Mouse (Mus musculus): ENCODE measurements at regions not wholly inside any gene's neighbourhood (a gene's known extent, or its start where the extent isn't known, plus 50 kb on each side); places are given as distances from the start of the nearest gene placed in this dataset.
A peak's percentile ranks its signal among the peaks of the same experiment; 100 is the strongest.

DNA sequence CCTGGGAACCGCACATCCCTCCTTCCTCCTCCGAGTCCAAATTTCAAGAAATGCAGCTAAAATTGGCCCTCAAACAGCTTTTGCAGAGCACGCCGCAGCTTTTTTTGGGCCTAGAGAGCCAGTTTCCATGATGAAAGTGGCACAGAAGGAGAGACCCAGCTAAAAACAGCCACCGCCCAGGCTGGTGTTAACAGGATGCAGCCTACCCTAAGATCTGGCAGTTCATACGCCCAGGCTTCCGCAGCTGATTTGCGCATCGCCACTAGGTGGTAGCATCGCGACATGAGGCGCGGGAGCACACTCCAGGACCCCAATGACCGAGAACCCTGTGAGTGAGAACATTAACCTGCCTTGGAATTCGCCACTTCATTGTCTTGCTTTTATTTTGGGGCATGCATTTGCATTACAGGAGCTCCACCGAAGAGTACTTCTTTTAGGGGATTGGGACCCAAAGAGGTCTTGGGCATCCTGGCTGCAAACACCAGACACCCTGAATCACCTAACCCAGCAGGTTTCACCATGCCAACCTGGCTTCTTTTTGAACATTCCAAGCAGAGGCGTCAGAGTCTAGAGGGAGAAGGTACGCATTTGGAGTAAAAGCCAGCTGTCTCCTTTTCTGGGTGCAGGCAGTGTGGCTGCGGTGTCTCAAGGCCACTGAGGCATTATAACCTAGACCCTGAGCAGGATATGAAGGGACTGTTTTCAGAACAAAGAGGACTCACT lies 179.6 kb downstream of the 1810013L24Rik start:
- H3K27ac ChIP-seq (ENCODE audit: low read length) = no peak overlapping the region
- no peak overlapping the region for H3K4me3 ChIP-seq (ENCODE audit: low read length)
- no peak overlapping the region for H3K9ac ChIP-seq (ENCODE audit: low read depth, low read length)
- no peaks in the 10 kb centered on the region for H3K9me3 ChIP-seq (ENCODE audit: control insufficient read depth, low read length)
- H3K36me3 ChIP-seq (ENCODE audit: control insufficient read depth, insufficient read depth, low read length) = no peaks in the 10 kb centered on the region
- 18% methylated on average over 19 of the region's 19 CpGs for WGBS
- H3K27me3 ChIP-seq (replicated peaks; ENCODE audit: control insufficient read depth, insufficient read depth, low read length) = no peaks in the 10 kb centered on the region
- H3K4me2 ChIP-seq (ENCODE audit: low read depth, low read length) = no peak overlapping the region
- ATAC-seq = peak; percentile 70
- H3K4me1 ChIP-seq (ENCODE audit: control insufficient read depth, insufficient read depth, low read length) = no peaks in the 10 kb centered on the region

DNA sequence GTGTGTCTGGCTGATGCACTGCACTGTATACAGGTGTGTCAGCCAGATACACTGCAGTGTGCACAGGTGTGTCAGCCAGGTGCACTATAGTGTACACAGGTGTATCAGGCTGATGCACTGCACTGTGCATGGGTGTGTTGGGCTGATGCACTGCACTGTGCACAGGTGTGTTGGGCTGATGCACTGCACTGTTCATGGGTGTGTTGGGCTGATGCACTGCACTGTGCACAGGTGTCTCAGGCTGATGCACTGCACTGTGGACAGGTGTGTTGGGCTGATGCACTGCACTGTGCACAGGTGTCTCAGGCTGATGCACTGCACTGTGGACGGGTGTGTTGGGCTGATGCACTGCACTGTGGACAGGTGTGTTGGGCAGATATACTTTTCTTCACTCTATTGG lies 181.2 kb downstream of the 1810013L24Rik start:
- ATAC-seq = no peak
- no peaks in the 10 kb centered on the region for H3K9me3 ChIP-seq (ENCODE audit: control insufficient read depth, low read length)
- no peak overlapping the region for H3K9ac ChIP-seq (ENCODE audit: low read depth, low read length)
- H3K27me3 ChIP-seq (replicated peaks; ENCODE audit: control insufficient read depth, insufficient read depth, low read length) = no peaks in the 10 kb centered on the region
- no peaks in the 10 kb centered on the region for H3K4me1 ChIP-seq (ENCODE audit: control insufficient read depth, insufficient read depth, low read length)
- no peak overlapping the region for H3K4me2 ChIP-seq (ENCODE audit: low read depth, low read length)
- H3K36me3 ChIP-seq (ENCODE audit: control insufficient read depth, insufficient read depth, low read length) = no peaks in the 10 kb centered on the region
- no peak overlapping the region for H3K27ac ChIP-seq (ENCODE audit: low read length)
- WGBS = 74% methylated on average over 1 of the region's 1 CpGs
- H3K4me3 ChIP-seq (ENCODE audit: low read length) = no peak overlapping the region

DNA sequence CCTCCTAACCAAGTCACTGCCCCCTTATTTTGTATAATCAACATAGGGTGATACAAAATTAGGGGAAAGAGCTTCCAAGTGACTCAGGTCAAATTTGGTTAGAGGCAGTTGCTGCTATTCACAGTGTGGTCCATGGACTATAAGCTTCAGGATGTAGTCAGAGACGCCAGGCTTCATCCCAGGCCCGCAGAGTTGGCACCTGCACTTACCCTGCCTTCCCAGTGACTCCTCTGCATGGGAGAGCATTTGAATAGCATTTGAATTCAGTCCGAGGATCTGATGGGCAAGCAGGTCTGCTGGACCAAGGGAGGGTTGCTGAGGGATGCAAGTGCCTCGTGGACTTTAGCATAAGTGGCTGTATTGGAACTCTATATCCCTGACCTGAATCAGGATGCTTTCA lies 181.8 kb downstream of the 1810013L24Rik start:
- Histone ChIP-seq H3K27ac (ENCODE audit: low read length) (no peak overlapping the region), H3K27me3 (replicated peaks; ENCODE audit: control insufficient read depth, insufficient read depth, low read length) (no peaks in the 10 kb centered on the region), H3K4me1 (ENCODE audit: control insufficient read depth, insufficient read depth, low read length) (no peaks in the 10 kb centered on the region), H3K4me3 (ENCODE audit: low read length) (no peak overlapping the region), H3K9ac (ENCODE audit: low read depth, low read length) (no peak overlapping the region), H3K36me3 (ENCODE audit: control insufficient read depth, insufficient read depth, low read length) (no peaks in the 10 kb centered on the region), H3K9me3 (ENCODE audit: control insufficient read depth, low read length) (no peaks in the 10 kb centered on the region), H3K4me2 (ENCODE audit: low read depth, low read length) (no peak overlapping the region)
- WGBS = 71% methylated on average over 4 of the region's 4 CpGs
- no peak for ATAC-seq

DNA sequence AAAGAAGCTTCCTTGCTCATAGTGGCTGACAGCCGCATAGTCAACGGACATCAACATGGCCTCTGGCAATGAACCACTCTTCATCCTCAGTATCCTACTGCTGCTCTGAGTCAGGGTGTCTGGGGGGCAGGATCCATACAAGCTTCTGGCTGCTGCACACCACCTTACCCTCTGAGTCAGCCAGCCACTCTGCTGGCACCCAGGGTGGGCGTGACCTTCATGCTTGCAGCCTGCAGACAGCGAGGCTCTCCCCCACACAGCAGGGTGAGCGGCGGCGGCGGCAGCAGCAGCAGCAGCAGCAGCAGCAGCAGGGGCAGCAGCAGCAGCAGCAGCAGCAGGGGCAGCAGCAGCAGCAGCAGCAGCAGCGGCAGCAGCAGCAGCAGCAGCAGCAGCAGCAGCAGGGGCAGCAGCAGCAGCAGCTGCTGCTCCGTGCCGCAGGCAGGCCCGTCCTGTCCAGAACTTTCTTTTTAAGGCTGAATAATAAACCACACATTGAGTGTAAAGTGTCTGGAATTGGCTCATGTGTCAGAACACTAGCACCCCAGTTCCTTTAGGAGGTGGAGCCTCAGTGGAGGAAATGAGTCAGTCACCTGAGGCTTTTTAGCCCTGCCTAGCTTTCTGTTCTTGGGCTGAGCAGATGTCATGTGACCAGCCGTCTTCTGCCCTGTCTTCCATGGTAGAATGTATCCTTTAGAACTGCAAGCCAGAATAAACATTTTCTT lies 186.3 kb downstream of the 1810013L24Rik start:
- WGBS = 71% methylated on average over 13 of the region's 13 CpGs
- Histone ChIP-seq H3K27me3 (replicated peaks; ENCODE audit: control insufficient read depth, insufficient read depth, low read length) (no peaks in the 10 kb centered on the region), H3K9ac (ENCODE audit: low read depth, low read length) (no peak overlapping the region), H3K4me2 (ENCODE audit: low read depth, low read length) (no peak overlapping the region), H3K4me3 (ENCODE audit: low read length) (no peak overlapping the region), H3K4me1 (ENCODE audit: control insufficient read depth, insufficient read depth, low read length) (no peaks in the 10 kb centered on the region), H3K27ac (ENCODE audit: low read length) (no peak overlapping the region), H3K9me3 (ENCODE audit: control insufficient read depth, low read length) (no peaks in the 10 kb centered on the region), H3K36me3 (ENCODE audit: control insufficient read depth, insufficient read depth, low read length) (no peaks in the 10 kb centered on the region)
- ATAC-seq = no peak

DNA sequence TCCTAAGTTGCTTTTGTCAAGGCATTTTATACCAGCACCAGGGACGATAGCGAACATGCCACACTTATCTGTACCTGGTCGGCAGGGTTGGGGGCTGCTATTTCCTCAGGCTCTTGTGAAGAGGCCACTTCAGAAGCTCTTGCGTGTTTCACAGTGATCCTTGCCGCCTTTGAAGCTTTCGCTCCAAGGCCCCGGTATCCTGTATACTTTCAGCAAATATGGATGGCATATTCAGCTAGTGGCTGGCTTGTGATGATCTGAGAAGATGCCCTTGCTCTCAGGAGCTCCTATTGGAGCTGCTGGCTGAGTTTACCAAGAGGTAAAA lies 186.8 kb downstream of the 1810013L24Rik start:
- Histone ChIP-seq H3K36me3 (ENCODE audit: control insufficient read depth, insufficient read depth, low read length) (no peaks in the 10 kb centered on the region), H3K4me1 (ENCODE audit: control insufficient read depth, insufficient read depth, low read length) (no peaks in the 10 kb centered on the region), H3K27ac (ENCODE audit: low read length) (no peak overlapping the region), H3K4me3 (ENCODE audit: low read length) (no peak overlapping the region), H3K9me3 (ENCODE audit: control insufficient read depth, low read length) (no peaks in the 10 kb centered on the region), H3K4me2 (ENCODE audit: low read depth, low read length) (no peak overlapping the region), H3K27me3 (replicated peaks; ENCODE audit: control insufficient read depth, insufficient read depth, low read length) (no peaks in the 10 kb centered on the region), H3K9ac (ENCODE audit: low read depth, low read length) (no peak overlapping the region)
- 91% methylated on average over 7 of the region's 7 CpGs for WGBS
- ATAC-seq = no peak

DNA sequence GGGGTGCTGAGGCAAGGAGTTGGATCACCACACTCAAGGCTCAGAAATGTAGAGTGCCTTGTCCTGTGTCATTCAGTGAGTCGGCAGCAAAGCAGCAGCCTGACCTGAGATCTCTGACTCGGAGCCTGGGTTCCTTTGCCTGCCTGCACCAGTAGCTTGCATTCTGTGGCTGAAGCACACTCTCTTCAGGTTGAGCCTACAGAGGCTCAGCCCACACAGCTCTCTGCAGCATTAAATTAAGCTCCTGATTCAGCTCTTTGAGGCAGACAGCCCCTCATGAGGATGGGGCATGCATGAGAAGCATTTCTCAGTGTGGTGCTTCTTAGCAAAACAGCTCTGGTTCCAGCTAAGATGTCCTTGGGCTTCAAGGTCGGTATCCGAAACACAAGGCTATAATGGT lies 200.8 kb downstream of the 1810013L24Rik start:
- Histone ChIP-seq H3K9me3 (ENCODE audit: control insufficient read depth, low read length) (no peaks in the 10 kb centered on the region), H3K27ac (ENCODE audit: low read length) (no peak overlapping the region), H3K4me3 (ENCODE audit: low read length) (no peak overlapping the region), H3K4me2 (ENCODE audit: low read depth, low read length) (no peak overlapping the region), H3K36me3 (ENCODE audit: control insufficient read depth, insufficient read depth, low read length) (no peaks in the 10 kb centered on the region), H3K27me3 (replicated peaks; ENCODE audit: control insufficient read depth, insufficient read depth, low read length) (no peaks in the 10 kb centered on the region), H3K9ac (ENCODE audit: low read depth, low read length) (no peak overlapping the region), H3K4me1 (ENCODE audit: control insufficient read depth, insufficient read depth, low read length) (no peaks in the 10 kb centered on the region)
- ATAC-seq = no peak
- WGBS = 77% methylated on average over 4 of the region's 4 CpGs

DNA sequence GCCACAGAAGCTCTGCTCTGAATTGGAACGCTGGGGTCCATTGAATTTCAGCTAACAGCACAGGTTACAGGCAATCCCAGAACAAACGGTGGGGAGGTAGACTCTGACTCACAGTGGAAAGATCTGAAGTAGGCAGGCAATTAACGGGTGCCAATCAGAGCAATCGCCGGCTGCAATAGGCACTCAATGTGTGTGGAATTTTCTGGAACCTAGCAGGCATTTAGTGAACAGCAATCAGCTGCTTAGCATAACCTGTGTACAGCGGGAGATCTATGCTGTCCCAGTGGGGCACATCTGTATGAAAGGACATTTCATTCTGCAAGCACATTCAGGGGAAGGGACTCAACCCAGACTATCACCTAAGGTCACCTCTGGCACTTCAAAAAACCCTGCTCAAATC lies 213.4 kb downstream of the 1810013L24Rik start:
- Histone ChIP-seq H3K4me2 (ENCODE audit: low read depth, low read length) (no peak overlapping the region), H3K36me3 (ENCODE audit: control insufficient read depth, insufficient read depth, low read length) (no peaks in the 10 kb centered on the region), H3K27ac (ENCODE audit: low read length) (no peak overlapping the region), H3K27me3 (replicated peaks; ENCODE audit: control insufficient read depth, insufficient read depth, low read length) (no peaks in the 10 kb centered on the region), H3K4me1 (ENCODE audit: control insufficient read depth, insufficient read depth, low read length) (no peaks in the 10 kb centered on the region), H3K9ac (ENCODE audit: low read depth, low read length) (no peak overlapping the region), H3K9me3 (ENCODE audit: control insufficient read depth, low read length) (no peaks in the 10 kb centered on the region), H3K4me3 (ENCODE audit: low read length) (no peak overlapping the region)
- ATAC-seq = no peak
- 85% methylated on average over 6 of the region's 6 CpGs for whole genome bisulfite sequencing

DNA sequence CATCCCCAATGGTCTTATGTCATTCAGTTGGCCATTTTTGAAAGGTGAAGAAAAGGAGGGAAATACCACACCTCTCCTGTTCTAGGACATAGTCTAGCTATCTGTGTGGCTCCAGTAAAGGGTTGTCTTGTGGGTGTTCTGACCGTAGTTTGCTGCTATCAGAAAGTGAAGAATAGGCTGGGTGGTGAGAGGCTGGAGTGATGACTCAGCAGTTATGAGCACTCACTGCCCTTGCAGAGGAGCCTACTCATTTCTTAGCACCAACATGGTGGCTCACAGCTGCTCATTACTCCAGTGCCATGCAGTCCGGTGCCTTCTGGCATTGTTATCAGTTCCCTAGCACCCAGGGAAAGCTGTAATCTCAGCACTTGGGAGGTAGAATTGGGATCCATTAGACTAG lies 217.0 kb downstream of the 1810013L24Rik start:
- Histone ChIP-seq H3K36me3 (ENCODE audit: control insufficient read depth, insufficient read depth, low read length) (no peaks in the 10 kb centered on the region), H3K27ac (ENCODE audit: low read length) (no peak overlapping the region), H3K4me2 (ENCODE audit: low read depth, low read length) (no peak overlapping the region), H3K9me3 (ENCODE audit: control insufficient read depth, low read length) (no peaks in the 10 kb centered on the region), H3K9ac (ENCODE audit: low read depth, low read length) (no peak overlapping the region), H3K27me3 (replicated peaks; ENCODE audit: control insufficient read depth, insufficient read depth, low read length) (no peaks in the 10 kb centered on the region), H3K4me1 (ENCODE audit: control insufficient read depth, insufficient read depth, low read length) (no peaks in the 10 kb centered on the region), H3K4me3 (ENCODE audit: low read length) (no peak overlapping the region)
- WGBS = 77% methylated on average over 2 of the region's 2 CpGs
- ATAC-seq = no peak

DNA sequence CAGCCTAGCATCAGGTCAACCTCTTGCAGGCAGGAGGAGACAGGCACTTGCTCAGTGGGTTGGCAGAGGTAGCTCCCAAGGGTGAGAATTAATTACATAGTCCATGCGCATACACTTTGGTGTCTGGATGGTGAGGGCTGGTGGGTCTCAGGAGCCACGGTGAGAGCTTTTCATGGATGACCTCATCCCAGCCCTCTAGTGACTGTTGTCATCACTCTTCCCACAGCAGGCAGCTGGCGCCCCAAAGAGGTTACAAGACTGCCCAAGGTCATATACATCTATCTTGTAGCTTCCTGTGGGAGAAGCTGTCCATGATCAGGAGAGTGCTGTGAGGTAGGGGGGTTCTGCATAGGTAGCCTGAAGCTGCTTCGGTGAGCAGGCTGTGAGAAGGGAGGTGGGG lies 224.5 kb downstream of the 1810013L24Rik start:
- Histone ChIP-seq H3K9me3 (ENCODE audit: control insufficient read depth, low read length) (no peaks in the 10 kb centered on the region), H3K36me3 (ENCODE audit: control insufficient read depth, insufficient read depth, low read length) (no peaks in the 10 kb centered on the region), H3K27ac (ENCODE audit: low read length) (no peak overlapping the region), H3K27me3 (replicated peaks; ENCODE audit: control insufficient read depth, insufficient read depth, low read length) (no peaks in the 10 kb centered on the region), H3K4me2 (ENCODE audit: low read depth, low read length) (no peak overlapping the region), H3K4me1 (ENCODE audit: control insufficient read depth, insufficient read depth, low read length) (no peaks in the 10 kb centered on the region), H3K4me3 (ENCODE audit: low read length) (no peak overlapping the region), H3K9ac (ENCODE audit: low read depth, low read length) (no peak overlapping the region)
- 46% methylated on average over 4 of the region's 4 CpGs for WGBS
- ATAC-seq = no peak

DNA sequence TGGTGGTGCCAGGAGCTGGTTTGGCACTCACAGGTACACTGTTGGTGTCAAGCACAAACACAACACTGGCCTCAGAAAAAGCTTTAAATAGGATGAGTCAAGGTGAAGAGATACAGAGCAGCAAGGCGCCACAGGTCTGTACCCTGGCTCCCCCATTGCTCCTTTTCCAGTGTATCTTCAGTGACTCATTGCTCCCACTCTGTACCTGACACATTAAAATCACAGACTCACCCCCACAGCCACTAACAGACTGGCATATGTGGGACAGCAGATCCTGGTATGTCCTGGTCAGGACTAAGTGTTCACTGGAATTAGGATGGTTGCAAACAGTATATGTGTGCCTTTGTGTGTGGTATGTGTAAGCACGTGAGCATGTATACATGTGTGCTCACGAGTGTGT lies 226.5 kb downstream of the 1810013L24Rik start:
- no peaks in the 10 kb centered on the region for H3K27me3 ChIP-seq (replicated peaks; ENCODE audit: control insufficient read depth, insufficient read depth, low read length)
- no peak overlapping the region for H3K9ac ChIP-seq (ENCODE audit: low read depth, low read length)
- H3K4me2 ChIP-seq (ENCODE audit: low read depth, low read length) = no peak overlapping the region
- no peak overlapping the region for H3K4me3 ChIP-seq (ENCODE audit: low read length)
- no peaks in the 10 kb centered on the region for H3K36me3 ChIP-seq (ENCODE audit: control insufficient read depth, insufficient read depth, low read length)
- 82% methylated on average over 3 of the region's 3 CpGs for WGBS
- H3K27ac ChIP-seq (ENCODE audit: low read length) = no peak overlapping the region
- no peak for ATAC-seq
- no peaks in the 10 kb centered on the region for H3K4me1 ChIP-seq (ENCODE audit: control insufficient read depth, insufficient read depth, low read length)
- no peaks in the 10 kb centered on the region for H3K9me3 ChIP-seq (ENCODE audit: control insufficient read depth, low read length)
